Mouse (Mus musculus) neural tube, embryonic 11.5 days (tissue): ENCODE data around the gene Nudt3. TPM values are rescaled to one million over a fixed set of nuclear protein-coding genes. Genes with fewer than 3 reads are reported as not detected.
A peak's percentile ranks its signal among the peaks of the same experiment; 100 is the strongest.

ENCODE experiments used
- ATAC-seq: fragments of 200-750 bp; cut with Nextera tagmentation; 2 replicates; pipeline ENCODE4 v1.8.0; 2017; ENCODE audit warnings: moderate number of reproducible peaks, mild to moderate bottlenecking, moderate TSS enrichment, moderate library complexity; ENCODE audit not compliant: insufficient read depth, low FRiP score, low TSS enrichment
- DNase-seq: peaks from one replicate; pipeline ENCODE4 v3.0.0-alpha.2; 2015; ENCODE audit warnings: low spot score
- H3K27ac ChIP-seq: fragments of 300-500 bp; sonication (generic); 2 replicates; pipeline ENCODE4 v1.5.1; 2014; ENCODE audit warnings: low read depth, mild to moderate bottlenecking, low read length
- H3K27me3 ChIP-seq: fragments of 300-500 bp; sonication (generic); 2 replicates; pipeline ENCODE4 v1.6.1; 2014; ENCODE audit warnings: mild to moderate bottlenecking, low read length, mixed read lengths; ENCODE audit not compliant: control insufficient read depth, insufficient read depth
- H3K36me3 ChIP-seq: fragments of 300-500 bp; sonication (generic); 2 replicates; pipeline ENCODE4 v1.6.1; 2014; ENCODE audit warnings: mild to moderate bottlenecking, low read length, moderate library complexity, mixed read lengths; ENCODE audit not compliant: control insufficient read depth, insufficient read depth
- H3K4me1 ChIP-seq: fragments of 300-500 bp; sonication (generic); 2 replicates; pipeline ENCODE4 v1.6.1; 2014; ENCODE audit warnings: low read length, mixed read lengths; ENCODE audit not compliant: control insufficient read depth, insufficient read depth
- H3K4me2 ChIP-seq: fragments of 300-500 bp; sonication (generic); 2 replicates; pipeline ENCODE4 v1.6.1; 2014; ENCODE audit warnings: low read depth, mild to moderate bottlenecking, moderate library complexity
- H3K4me3 ChIP-seq: fragments of 300-500 bp; sonication (generic); 2 replicates; pipeline ENCODE4 v1.5.1; 2014; ENCODE audit warnings: low read depth, low read length
- H3K9ac ChIP-seq: fragments of 300-500 bp; sonication (generic); 2 replicates; pipeline ENCODE4 v1.6.1; 2014; ENCODE audit warnings: mild to moderate bottlenecking, low read length
- H3K9me3 ChIP-seq: fragments of 300-500 bp; sonication (generic); 2 replicates; pipeline ENCODE4 v1.6.1; 2016; ENCODE audit warnings: low read length; ENCODE audit not compliant: control insufficient read depth
- WGBS: fragments of 180-500 bp; shearing (Covaris S2); extraction: QIAGEN DNeasy Blood & Tissue Kit; methylation state at CpG from one replicate; pipeline ENCODE4 v1.1.7; 2014; 5-methylcytosine and 5-hydroxymethylcytosine counted together
- polyA plus RNA-seq: library from polyadenylated mRNA; unstranded; fragments of >200 nt; fragmentation: Nextera tagmentation; extraction: Ambion mirVana; gene quantifications from 2 replicates; pipeline ENCODE4 v1.2.1, GENCODE M21; 2014

Gene Nudt3
- polyA plus RNA-seq, 1 experiment from 2014 or later: 41.8 TPM

- peak; percentile 21; the same call in 1 of the 2 replicates for ATAC-seq
- Histone ChIP-seq H3K27me3 (no peaks in the 10 kb centered on the region), H3K4me2 (no peak overlapping the region), H3K36me3 (peaks cover 11% of the 10 kb centered on the region), H3K4me1 (no peaks in the 10 kb centered on the region), H3K27ac (no peak overlapping the region), H3K9me3 (no peaks in the 10 kb centered on the region), H3K4me3 (no peak overlapping the region), H3K9ac (no peak overlapping the region)
- 9% methylated on average over 5 of the region's 5 CpGs for WGBS
- peak; percentile 31 for DNase-seq
Observed at GRCm38 (mm10) chr17:27626681-27627080, 3.4 kb upstream of the Nudt3 start.

DNA sequence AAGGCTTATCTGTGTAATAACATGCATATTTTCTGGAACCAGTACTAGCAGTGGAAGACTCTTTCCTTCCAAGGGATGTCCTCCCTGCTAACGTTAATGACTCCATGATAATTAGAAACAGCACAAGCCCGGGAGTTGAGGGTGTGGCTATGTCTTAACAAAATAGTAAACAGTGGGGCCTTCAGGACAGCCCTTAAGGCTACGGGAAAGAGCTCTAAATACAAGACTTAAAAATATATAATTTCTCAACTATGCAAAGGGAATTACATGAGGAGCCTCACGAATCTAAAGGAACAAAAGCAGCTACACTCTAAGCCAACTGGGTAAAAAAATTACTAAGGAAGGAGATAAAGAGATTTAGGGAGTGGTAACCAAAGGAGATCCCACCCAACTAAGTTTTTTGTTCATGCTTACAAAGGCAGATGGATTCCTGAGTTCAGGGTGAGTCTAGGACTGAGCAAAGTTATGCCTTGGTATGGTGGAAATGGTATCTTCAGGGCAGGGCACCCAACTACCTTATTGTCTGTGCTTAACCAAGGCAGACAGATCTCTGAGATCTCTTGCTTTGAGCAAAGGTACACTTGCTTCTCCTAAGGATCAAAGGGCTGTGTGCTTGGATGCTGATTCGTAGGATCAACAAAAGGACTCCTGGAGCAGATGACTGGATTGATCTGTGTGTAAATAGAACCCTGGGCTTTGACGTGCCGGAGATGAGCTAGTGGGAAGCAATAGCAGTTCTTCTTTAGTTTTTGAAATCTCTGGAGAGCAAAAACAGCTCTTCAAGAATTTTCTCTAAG is 2.4 kb upstream of the Nudt3 start:
- H3K4me1 ChIP-seq: peaks cover 5% of the 10 kb centered on the region
- H3K27ac ChIP-seq: no peak overlapping the region
- peaks cover 3% of the 10 kb centered on the region; the same call in 1 of the 2 replicates for H3K36me3 ChIP-seq
- no peaks in the 10 kb centered on the region for H3K27me3 ChIP-seq
- WGBS: 43% methylated on average over 7 of the region's 7 CpGs
- DNase-seq (no peak), ATAC-seq (no peak)
- H3K9me3 ChIP-seq: no peaks in the 10 kb centered on the region
- H3K4me2 ChIP-seq: no peak overlapping the region
- no peak overlapping the region for H3K9ac ChIP-seq
- H3K4me3 ChIP-seq: no peak overlapping the region

GRCm38 (mm10) chr17:27622611-27623359 is 510 bp downstream of the Nudt3 start:
- Histone ChIP-seq H3K27ac (peak overlapping the region; percentile 99), H3K36me3 (no peaks in the 10 kb centered on the region; the same call in 1 of the 2 replicates), H3K9me3 (no peaks in the 10 kb centered on the region), H3K27me3 (no peaks in the 10 kb centered on the region), H3K9ac (peak overlapping the region; percentile 99), H3K4me1 (peaks cover 13% of the 10 kb centered on the region), H3K4me3 (peak overlapping the region; percentile 97), H3K4me2 (peak overlapping the region; percentile 70)
- DNase-seq (peak; percentile 83), ATAC-seq (peak; percentile 54; the same call in 1 of the 2 replicates)
- under 1% methylated on average over 68 of the region's 80 CpGs for WGBS

DNA sequence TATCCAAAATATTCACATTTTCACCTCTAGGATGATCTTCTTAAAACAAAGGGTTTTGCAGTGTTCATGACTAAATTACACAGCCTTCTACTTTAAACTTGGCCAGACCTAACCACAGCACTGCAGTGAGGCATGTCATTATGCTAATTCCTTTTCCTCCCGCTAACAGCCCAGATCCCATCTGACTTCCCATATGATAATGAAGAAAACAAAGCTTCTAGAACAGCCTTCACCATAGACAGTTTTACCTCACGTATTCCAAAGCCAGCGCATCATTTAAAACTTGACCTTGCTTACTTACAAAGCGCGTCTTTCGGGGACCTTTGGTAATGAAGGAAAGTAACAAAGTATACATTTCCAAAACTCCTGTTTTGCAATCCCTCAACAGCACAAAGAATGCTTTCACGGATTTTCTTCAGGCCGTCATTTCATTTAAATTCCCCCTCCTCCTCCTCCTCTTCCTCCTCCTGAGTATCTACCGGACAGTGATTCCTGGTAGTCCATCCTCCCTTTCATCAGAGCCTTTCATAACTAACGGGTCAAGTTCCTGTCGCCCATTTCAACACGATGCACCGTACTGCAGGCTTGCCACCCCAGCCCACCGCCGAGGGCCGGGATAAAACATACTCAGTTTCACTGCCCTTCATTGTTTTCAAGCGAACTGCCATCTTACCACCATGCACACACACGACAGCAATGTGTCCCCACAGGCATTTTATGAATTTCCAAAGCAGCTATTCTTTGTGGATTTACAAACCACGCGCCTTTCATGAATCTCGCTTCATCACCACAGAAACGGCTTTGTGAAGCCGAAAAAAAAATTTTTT is 1.4 kb downstream of the Nudt3 start:
- 2% methylated on average over 23 of the region's 23 CpGs for WGBS
- H3K9me3 ChIP-seq: no peaks in the 10 kb centered on the region
- ATAC-seq (no peak), DNase-seq (peak; percentile 50)
- peaks cover 13% of the 10 kb centered on the region for H3K4me1 ChIP-seq
- H3K27me3 ChIP-seq: no peaks in the 10 kb centered on the region
- peak overlapping the region; percentile 97 for H3K4me3 ChIP-seq
- H3K27ac ChIP-seq: peak overlapping the region; percentile 99
- peak overlapping the region; percentile 70 for H3K4me2 ChIP-seq
- H3K36me3 ChIP-seq: no peaks in the 10 kb centered on the region; the same call in 1 of the 2 replicates
- H3K9ac ChIP-seq: peak overlapping the region; percentile 99

- Histone ChIP-seq H3K4me1 (peaks cover 13% of the 10 kb centered on the region), H3K27ac (no peak overlapping the region), H3K4me2 (peak overlapping the region; percentile 70), H3K9ac (peak overlapping the region; percentile 99), H3K27me3 (no peaks in the 10 kb centered on the region), H3K4me3 (peak overlapping the region; percentile 97), H3K9me3 (no peaks in the 10 kb centered on the region), H3K36me3 (no peaks in the 10 kb centered on the region; the same call in 1 of the 2 replicates)
- 54% methylated on average over 8 of the region's 8 CpGs for WGBS
- DNase-seq (no peak), ATAC-seq (no peak)
Observed at GRCm38 (mm10) chr17:27621161-27621560, 2.1 kb downstream of the Nudt3 start.

- no peak for ATAC-seq
Observed at GRCm38 (mm10) chr17:27615388-27615787, 7.9 kb downstream of the Nudt3 start.

GRCm38 (mm10) chr17:27613016-27613415 is 10.3 kb downstream of the Nudt3 start:
- ATAC-seq (no peak), DNase-seq (no peak)
- Histone ChIP-seq H3K36me3 (no peaks in the 10 kb centered on the region), H3K4me2 (no peak overlapping the region), H3K27me3 (no peaks in the 10 kb centered on the region), H3K9me3 (no peaks in the 10 kb centered on the region), H3K27ac (no peak overlapping the region), H3K4me1 (no peaks in the 10 kb centered on the region; the same call in 1 of the 2 replicates), H3K4me3 (no peak overlapping the region), H3K9ac (no peak overlapping the region)
- WGBS: 81% methylated on average over 4 of the region's 4 CpGs

More at GRCm38 (mm10) chr17:27615388-27615787, 7.9 kb downstream of the Nudt3 start:
- Histone ChIP-seq H3K4me1 (peaks cover 5% of the 10 kb centered on the region), H3K36me3 (no peaks in the 10 kb centered on the region; the same call in 1 of the 2 replicates), H3K9ac (no peak overlapping the region), H3K27ac (no peak overlapping the region), H3K4me2 (no peak overlapping the region), H3K9me3 (no peaks in the 10 kb centered on the region), H3K27me3 (no peaks in the 10 kb centered on the region), H3K4me3 (no peak overlapping the region)
- DNase-seq: no peak
- WGBS: 80% methylated on average over 7 of the region's 7 CpGs

GRCm38 (mm10) chr17:27611994-27612393 is 11.3 kb downstream of the Nudt3 start:
- H3K9me3 ChIP-seq: no peaks in the 10 kb centered on the region
- whole genome bisulfite sequencing: 86% methylated on average over 5 of the region's 5 CpGs
- H3K9ac ChIP-seq: no peak overlapping the region; the same call in 1 of the 2 replicates
- ATAC-seq (no peak), DNase-seq (no peak)
- no peaks in the 10 kb centered on the region; the same call in 1 of the 2 replicates for H3K4me1 ChIP-seq
- H3K27me3 ChIP-seq: no peaks in the 10 kb centered on the region
- no peaks in the 10 kb centered on the region for H3K36me3 ChIP-seq
- H3K27ac ChIP-seq: no peak overlapping the region
- H3K4me2 ChIP-seq: no peak overlapping the region
- H3K4me3 ChIP-seq: no peak overlapping the region
